Mouse (Mus musculus): ENCODE measurements around the gene Chat. TPM values are rescaled to one million over a fixed set of nuclear protein-coding genes. Genes with fewer than 3 reads are reported as not detected.

The Chat gene
- total RNA-seq, 2 experiments from 2014 or later = not detected

Other genes with a start within 250 kb of the Chat start
- gene Ogdhl, start 144.0 kb downstream of the Chat start, total RNA-seq (2021) = 10 to 100 TPM; 13.3 to 14.2 TPM
- not detected for gene 1700024G13Rik, start 77.6 kb downstream of the Chat start, total RNA-seq (2021)
- gene Slc18a3, start 1.1 kb downstream of the Chat start, total RNA-seq (2021) = not detected
- gene Ercc6, start 47.5 kb upstream of the Chat start, total RNA-seq (2021) = 1 to 10 TPM; 7.0 to 7.3 TPM
- not detected for gene Prrxl1, start 133.4 kb upstream of the Chat start, total RNA-seq (2021)
- gene 3425401B19Rik, start 219.3 kb upstream of the Chat start, total RNA-seq (2021) = 10 to 100 TPM; 59.4 to 74.8 TPM